Mouse (Mus musculus) heart, adult 11 months (tissue): Measurements from ENCODE around the gene Zfand6.

Experiments
- DNase-seq: peaks from one replicate; pipeline ENCODE4 v3.0.0; 2022

Zfand6 gene

GRCm38 (mm10) chr7:84587101-84587783, 102.5 kb downstream of the Zfand6 start:
- DNase-seq = peak; percentile 79

GRCm38 (mm10) chr7:84586360-84587100, 103.2 kb downstream of the Zfand6 start:
- peak; percentile 67 for DNase-seq

GRCm38 (mm10) chr7:84585086-84585485, 104.7 kb downstream of the Zfand6 start:
- peak; percentile 80 for DNase-seq

- DNase-seq = peak; percentile 52
Measured at GRCm38 (mm10) chr7:84579769-84580168, 110.0 kb downstream of the Zfand6 start.

GRCm38 (mm10) chr7:84578841-84579240, 110.9 kb downstream of the Zfand6 start:
- DNase-seq = peak; percentile 66

- peak; percentile 89 for DNase-seq
Measured at GRCm38 (mm10) chr7:84577034-84577433, 112.7 kb downstream of the Zfand6 start.

- DNase-seq = peak; percentile 93
Measured at GRCm38 (mm10) chr7:84566200-84566599, 123.6 kb downstream of the Zfand6 start.

GRCm38 (mm10) chr7:84564236-84564635, 125.5 kb downstream of the Zfand6 start:
- peak; percentile 50 for DNase-seq
